Mouse (Mus musculus): ENCODE measurements around the gene Llph.

DNA sequence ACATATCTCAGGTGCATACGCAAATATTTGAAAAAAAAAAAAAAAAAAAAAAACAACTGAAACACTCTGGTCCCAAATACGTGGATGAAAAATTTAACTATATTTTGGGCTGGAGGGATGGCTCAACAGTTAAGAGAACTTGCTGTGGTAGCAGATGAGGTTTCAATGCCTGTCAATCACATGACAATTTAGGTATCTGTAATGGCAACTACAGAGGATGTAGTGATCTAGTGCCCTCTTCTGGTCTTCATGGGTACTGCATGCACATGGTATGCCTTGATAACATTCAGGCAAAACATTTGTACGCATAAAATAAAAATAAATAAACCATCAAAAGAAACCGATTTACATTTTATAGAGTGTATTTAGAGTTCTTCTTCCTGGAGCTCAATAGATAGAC lies 43.9 kb downstream of the Llph start:
- TF ChIP-seq POLR2A (IDR thresholded peaks at IDR 0.05; ENCODE audit: extremely low read depth, insufficient read depth, low read length) (no peak), CTCF (IDR thresholded peaks at IDR 0.05; ENCODE audit: extremely low read depth, insufficient read depth, low read length) (peak; percentile 19; the same call in 1 of the 2 replicates)

Data from cortical plate, adult 2 months (tissue).